Mouse (Mus musculus): ENCODE data around the gene Hmx3.

Hmx3 gene

GRCm38 (mm10) chr7:131542115-131542871, at the start of gene Hmx3:
Hmx3 (plus strand) TSS chr7:131542867.
- DNase-seq = no peak

DNA sequence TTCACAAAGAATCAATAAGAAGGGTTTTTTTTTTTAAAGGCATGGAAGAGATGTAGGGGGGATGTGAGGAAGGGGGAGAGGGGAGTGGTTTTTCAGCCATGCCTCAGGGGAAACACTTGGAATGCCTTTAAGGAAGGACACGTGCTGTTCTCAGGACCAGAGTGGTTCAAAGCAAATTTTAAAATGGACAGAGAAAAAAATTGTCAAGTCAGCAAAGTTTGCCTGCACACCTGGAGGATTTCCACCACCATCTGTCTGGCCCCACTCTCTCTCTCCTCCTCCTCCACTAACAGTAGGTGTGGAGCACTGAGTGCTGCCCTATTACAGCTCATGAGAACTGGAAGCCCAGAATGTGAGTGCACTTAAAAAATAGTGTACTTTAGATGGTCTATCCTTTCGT, 38.9 kb upstream of the Hmx3 start:
- DNase-seq = no peak

GRCm38 (mm10) chr7:131539979-131540378, 2.7 kb upstream of the Hmx3 start:
- peak; percentile 89 for DNase-seq

- DNase-seq = no peak
These were observed 1.2 kb upstream of the Hmx3 start for GRCm38 (mm10) chr7:131541184-131542114.

DNA sequence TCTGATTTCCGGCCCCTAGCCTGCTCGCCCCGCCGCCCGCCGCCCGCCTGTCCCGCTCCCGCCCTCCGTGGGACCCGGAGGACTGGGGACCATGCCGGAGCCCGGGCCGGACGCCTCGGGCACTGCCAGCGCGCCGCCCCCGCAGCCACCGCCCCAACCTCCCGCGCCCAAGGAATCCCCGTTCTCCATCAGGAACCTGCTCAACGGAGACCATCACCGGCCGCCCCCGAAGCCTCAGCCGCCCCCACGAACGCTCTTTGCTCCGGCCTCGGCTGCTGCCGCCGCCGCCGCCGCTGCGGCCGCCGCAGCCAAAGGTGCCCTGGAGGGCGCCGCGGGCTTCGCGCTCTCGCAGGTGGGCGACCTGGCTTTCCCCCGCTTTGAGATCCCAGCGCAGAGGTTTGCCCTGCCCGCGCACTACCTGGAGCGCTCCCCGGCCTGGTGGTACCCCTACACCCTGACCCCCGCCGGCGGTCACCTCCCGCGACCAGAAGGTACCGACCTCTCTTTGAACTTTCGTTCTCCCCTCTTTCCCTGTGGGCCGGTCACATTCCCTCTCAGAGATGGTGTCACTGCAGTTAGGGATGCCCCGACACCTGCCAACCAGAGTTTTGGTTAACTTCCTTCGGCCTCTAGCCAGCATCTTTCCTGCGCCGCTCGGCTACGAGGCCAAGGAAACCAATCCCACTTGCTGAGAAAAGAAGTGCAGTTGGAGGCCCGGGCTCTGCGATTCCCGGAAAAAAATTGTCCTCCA, 380 bp downstream of the Hmx3 start:
- DNase-seq = no peak

GRCm38 (mm10) chr7:131543623-131544481, 1.2 kb downstream of the Hmx3 start:
- peak; percentile 35 for DNase-seq

- DNase-seq = no peak
These were observed 2.2 kb downstream of the Hmx3 start for GRCm38 (mm10) chr7:131544871-131545270.

DNA sequence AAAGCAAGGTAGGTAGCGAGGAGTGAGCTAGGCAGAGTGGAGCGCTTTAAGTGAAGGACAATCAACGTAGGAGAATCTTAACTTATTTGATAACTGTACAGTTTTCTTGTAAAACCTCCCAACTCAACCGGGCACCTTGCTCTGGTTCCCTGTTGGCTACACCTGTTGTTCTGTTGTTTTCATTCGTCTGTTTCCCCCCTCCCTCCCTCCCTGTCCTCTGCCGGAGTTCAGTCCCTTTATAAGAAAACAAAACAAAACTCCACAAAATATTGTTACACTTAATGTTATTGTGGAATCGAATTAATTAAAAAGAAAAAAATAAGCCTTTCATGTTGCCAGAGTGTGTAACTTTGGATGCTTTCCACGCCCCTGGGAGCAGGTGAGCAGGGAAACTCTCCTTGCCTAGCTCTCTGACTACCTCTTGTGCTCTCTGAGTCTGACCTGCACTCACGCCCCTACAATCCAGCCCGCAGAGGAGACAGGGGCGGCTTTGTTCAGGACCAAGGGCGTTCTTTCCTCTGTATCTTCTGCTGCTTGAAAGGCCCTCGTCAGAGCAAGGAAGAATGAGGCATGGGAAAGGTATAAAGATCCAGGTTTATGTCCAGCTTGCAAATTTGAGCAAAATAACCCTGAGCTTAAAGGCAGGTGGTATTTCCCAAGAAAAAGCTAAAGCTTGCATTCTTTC, 3.2 kb downstream of the Hmx3 start:
- no peak for DNase-seq

DNA sequence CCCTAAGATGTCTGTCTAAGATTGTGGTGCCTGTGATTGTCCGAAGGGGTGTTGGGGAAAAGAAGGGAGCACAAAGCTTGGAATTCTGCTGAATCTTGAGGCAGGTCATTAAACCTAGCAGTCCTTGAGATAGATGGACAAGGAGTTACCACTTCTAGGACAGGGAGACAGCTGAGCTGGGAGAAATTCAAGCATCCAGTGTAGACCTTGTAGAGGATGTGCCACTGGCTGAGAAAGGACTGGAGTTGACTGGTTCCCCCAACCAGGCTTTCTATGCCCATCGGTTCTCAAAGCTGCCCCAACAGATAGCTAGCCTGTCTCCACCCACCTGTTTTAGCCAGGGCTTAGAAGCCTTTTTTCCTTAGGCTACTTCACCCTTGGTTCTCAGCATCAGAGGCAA, 3.8 kb downstream of the Hmx3 start:
- no peak for DNase-seq

DNA sequence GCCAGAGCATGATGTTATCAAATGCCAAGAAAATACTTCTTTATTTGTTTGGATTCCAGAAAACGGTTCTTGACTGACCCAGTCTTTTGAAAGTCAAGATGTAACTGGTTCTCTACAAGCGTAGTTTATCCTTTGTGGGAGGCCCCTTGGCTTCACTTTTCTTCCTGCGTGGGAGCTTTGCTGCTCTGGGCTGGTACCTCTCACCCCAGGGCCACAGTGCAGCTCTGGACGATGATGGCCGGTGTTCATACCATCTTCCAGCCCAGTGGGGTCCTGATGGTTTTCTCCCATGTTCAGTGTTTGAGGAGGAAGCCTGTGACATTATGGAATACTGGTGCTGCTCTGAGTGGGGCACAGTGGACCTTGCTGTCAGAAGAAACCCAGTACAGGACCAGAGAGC, 4.8 kb downstream of the Hmx3 start:
- no peak for DNase-seq

DNA sequence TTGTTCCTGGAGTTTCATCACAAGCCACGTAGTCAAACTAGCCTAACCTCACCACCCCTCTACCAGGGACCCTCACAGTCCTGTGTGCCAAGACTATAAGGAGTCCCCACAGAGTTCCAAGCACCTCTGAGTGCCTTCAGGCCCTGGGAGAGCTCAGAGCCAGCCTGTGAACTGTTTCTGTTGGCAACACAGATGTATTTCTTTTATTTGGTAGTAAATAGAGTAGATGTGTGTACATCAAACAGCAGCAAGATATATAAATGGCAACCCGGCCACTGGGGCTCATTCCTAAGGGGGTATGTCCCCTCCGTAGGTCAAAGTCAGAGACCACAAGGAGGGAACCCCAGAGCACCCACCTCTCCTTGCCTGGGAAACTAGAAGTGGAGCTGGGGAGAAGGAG, 5.8 kb downstream of the Hmx3 start, which contains the start of gene Hmx2:
Gene Hmx2 (plus strand): TSS at position 301 of the 400 bp plus-strand sequence.
- no peak for DNase-seq

- DNase-seq = no peak
These were observed 8.8 kb downstream of the Hmx3 start for GRCm38 (mm10) chr7:131551471-131551870.

- no peak for DNase-seq
These were observed 9.5 kb downstream of the Hmx3 start for GRCm38 (mm10) chr7:131551931-131552741.

DNA sequence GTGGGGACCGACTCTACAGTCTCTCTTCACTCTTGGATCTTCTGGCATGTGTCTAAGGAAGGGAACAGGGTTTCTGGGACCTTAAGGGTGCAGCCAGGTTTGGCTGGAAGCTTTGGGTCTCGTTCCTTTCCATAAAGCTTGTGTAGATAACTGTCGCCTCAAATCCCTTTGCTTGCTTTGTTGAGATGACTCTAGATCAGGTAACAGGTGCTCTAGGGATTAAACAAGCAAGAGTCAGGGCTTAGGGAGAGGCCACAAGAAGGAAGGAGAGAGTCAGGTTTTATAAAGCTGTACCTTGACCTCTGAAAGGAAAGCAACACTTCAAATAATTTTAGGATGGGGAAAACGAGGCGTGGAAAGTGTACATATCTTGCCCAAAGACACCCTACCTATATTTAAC, 10.1 kb downstream of the Hmx3 start:
- no peak for DNase-seq

DNA sequence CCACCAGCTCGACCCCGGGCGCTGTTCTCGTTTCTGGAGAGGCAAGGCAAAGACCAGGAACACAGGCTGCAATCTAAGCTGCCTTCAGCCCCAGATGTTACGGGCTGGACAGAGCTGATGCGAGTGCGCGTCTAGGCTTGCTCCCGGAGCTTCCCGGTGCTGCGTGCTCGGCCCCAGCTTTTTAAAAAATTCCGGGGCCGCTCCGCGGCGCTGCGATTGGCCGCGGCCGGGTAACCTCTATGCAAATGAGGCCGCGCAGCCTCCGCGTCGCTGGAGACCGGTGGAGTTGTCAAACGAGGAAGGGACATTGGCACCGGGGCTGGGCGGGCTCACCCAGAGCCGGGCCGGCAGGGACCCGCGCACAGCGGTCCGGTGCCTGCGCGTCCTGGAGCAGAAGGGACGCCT, 11.1 kb downstream of the Hmx3 start:
- DNase-seq = peak; percentile 68

- peak; percentile 43 for DNase-seq
These were observed 11.9 kb downstream of the Hmx3 start for GRCm38 (mm10) chr7:131554341-131555180.

- peak; percentile 65 for DNase-seq
These were observed 12.8 kb downstream of the Hmx3 start for GRCm38 (mm10) chr7:131555301-131556081.

DNA sequence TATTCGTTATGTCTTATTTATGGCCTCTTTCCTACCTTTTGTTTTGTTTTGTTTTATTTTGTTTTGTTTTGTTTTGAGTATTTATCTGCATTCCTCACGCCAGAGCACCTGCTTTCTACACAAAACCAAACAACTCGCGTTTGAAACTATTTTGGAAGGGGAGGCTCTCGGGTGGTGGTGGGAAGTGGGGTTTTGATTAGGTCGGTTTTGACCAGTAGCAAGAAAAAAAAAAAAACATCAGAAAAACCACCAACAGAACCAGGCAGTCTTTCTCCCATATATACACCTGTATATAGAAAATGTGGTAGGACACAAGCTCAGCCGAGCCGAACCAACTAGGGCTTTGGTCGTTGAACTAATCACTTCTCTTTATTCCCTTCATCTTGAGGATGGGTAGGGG, 13.4 kb downstream of the Hmx3 start:
- DNase-seq = no peak

Measured in thymus, postnatal 4 days (tissue).